Mouse (Mus musculus) ovary, postnatal 36 days (tissue): ENCODE measurements at regions not wholly inside any gene's neighbourhood (a gene's known extent, or its start where the extent isn't known, plus 50 kb on each side); places are given as distances from the start of the nearest gene placed in this dataset.

ENCODE experiments used
- DNase-seq: peaks from one replicate; pipeline ENCODE4 v3.0.0; 2022; ENCODE audit warnings: low spot score, mixed read lengths

- no peak for DNase-seq
Observed at GRCm38 (mm10) chr1:177335961-177336360, 78.0 kb upstream of the Akt3 start.

DNA sequence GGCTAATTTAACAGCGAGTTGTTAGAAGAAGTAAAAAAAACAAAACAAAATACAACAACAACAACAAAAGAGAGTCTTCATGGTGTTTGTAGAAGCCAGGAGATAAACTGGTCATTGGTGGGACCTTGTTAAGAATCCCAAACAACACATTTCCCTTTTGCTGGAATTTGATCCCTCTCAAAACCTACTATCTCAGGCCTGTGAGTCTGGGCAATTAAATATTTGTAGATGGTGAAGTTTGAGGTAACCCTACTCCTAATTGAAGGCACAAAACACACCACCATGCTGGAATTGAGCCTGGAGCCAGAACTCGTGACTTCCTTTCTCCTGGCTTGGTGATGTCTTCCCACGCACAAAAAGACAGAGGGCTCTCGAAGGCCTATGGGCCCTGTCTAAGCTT is 65.4 kb upstream of the Akt3 start:
- no peak for DNase-seq

DNA sequence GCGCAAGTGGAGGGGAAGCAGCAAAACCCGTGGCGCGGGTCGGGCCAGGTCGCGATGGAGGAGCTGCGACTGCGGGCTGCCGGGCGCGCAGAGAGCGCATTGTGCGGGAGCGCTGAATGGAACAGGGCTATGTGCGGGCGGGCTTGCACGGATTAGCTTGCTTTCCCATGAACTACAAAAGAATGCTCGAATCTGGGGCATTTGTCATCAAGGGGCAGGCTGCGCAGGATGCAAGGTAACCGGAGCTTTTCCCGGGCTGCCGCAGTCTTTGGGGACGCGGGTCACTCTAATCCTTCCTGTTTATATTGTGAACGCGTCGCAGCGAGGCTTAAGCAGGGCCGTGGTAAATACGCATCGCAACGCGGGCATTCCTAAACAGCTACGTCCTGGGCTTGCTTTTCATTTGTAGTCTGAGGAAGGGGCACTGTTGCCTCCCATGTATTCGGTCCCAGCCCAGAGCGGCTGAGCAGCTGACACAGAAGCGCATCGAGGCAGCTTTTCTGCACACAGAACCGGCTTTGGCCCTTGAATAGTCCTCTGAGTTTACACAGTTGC is 64.8 kb upstream of the Akt3 start:
- DNase-seq: no peak

DNA sequence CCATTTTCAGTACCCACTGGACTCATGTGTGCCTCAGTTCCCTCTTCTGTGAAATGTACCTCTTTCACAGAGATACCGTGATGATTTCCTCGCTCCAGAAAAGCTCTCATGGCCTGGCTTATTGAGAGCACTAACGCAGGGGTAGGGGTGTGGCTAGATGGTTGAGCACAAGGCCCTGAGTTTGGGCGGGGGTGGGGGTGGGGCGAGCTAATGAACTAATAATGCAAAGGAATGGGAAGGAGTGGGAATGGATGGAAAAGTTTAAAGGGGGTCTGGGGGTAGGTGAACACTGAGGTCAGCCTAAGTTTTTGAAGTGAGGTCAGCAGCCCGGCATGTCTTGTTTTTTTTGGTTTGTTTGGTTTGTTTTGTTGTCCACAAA is 64.3 kb upstream of the Akt3 start:
- DNase-seq: no peak

DNA sequence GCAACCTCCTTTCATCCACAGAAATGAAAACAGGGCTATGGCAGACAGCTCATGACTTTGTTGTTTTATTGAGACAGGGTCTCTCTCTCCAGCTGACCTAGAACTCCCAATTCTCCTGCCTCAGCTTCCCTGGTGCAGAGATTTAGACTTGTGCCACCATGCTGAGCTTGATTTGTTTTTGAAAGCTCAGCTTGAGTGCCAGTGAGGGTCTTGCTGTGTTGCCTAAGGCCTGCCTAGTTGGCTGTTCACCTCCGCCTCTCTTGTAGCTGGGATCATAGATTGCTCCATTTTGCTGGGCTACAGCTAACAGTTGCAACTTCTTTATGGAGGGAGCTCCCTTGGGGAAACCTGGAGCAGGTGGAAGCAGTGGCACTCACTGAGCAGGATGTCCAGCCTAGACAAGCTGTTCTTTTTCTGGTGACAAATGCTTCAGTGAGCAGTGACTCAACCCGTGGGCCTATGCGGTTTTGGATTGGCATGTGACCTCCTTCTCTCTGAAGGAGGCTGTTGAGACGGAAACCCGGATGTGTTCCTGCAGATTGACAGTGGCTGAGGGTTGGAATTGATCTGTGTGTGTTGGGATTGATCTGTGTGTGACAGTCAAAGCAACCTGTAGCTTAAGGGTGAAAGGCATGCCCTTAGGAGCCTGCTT is 63.8 kb upstream of the Akt3 start:
- DNase-seq: no peak

DNA sequence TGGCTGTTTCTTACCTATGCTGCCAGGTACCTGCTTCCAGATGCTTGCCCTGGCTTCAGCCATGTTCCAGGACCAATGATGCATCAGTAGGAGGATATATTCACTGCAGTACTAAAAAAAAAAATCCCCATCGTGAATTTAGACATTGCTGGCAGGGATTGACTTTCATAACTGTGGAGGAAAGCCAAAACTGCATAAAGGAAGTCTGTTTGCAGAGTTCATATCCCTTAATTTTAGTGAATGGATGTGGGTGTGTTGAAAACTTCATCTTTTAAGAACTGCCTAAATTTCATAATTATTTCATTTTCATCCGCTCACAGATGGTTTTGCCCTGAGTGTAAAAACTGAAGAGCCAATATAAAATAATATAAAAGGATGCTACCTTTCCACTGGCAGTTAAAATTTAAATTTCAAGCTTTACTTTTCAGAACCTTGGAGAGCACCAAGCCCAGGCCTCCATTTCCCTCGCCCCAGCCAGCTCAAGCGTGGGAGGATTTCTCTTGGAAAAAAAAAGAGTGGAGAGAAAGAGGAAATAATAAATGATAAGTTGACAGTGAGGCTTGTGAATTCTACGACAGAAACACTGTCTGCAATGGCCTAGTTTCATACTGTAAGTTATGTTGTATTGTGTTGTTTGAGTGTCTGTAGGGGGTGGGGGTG is 50.3 kb upstream of the Akt3 start:
- peak; percentile 6 for DNase-seq
